In the genomic region with DNA sequence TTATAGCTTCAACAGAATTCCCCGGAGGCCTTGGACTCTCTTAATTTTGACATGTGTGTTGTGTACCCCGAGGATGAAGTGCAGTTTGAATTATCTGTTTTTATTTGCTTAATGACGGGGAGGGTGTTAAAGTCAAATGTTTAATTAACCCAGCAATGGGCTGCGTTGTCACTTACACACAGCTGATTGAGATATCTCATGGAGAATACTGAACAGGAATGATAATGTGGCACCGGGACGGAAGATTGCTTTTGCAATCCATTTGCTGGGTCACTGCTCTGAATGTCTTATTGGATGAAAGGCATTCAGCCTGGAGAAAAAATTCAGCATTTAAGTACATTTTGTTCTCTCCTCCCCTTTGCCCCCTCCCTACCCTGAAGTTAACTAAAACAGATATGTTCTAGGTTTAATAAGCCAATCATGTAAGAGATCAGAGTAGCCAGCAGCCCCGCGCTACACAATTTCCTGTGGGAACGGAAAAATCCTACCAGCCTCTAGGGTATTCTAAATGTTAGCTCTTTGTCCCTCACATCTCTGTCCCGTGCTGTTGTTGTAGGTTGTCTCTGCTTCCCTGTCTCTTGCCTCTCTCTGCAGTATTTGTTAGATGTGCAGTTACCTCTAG, we compare ENCODE assay signal across 17 mouse cellular contexts.
DNase-seq lines count a peak whose midpoint lies in the region; ATAC-seq and TF ChIP-seq lines count a peak whose summit lies in the region.
"Had no signal": no experiment of that assay in that cellular context is flagged by ENCODE, and none has a peak within 500 bp of the region (broad histone marks: within the 10 kb centered on the region; RNA-seq: fewer than 3 reads in every experiment).

No protein-coding gene starts in this region.

- DNase-seq in kidney, adult 2 months: peak; percentile 23
- DNase-seq in heart, adult 8-10 months (ENCODE audit: low spot score): peak; percentile 63
- peak; percentile 91 for DNase-seq in lung, postnatal 0 days (ENCODE audit: low spot score)
- DNase-seq in cerebellum, adult 11 months: no peak
- no peak for DNase-seq in adrenal gland, adult (ENCODE audit: inconsistent age in 2 of 2, low spot score in 1 of 2)
- DNase-seq: adrenal gland, postnatal 25 days; cerebellum, adult 8-10 months; forebrain, postnatal 0 days; kidney, postnatal 4 days; lung, embryonic 14.5 days; right cerebral cortex, postnatal 14 days had no signal

- TF ChIP-seq EP300 in lung, postnatal 0 days (IDR thresholded peaks at IDR 0.05): peak; percentile 59

- no peak overlapping the region for H3K4me2 ChIP-seq in kidney, embryonic 15.5 days
- H3K4me2 ChIP-seq in heart, embryonic 16.5 days (ENCODE audit: low read depth, low read length): no peak overlapping the region
- H3K4me2 ChIP-seq in lung, postnatal 0 days (replicated peaks; ENCODE audit: low read depth, low read length): no peak overlapping the region
- no peak overlapping the region for H3K4me2 ChIP-seq in intestine, embryonic 15.5 days (replicated peaks)
- H3K4me2 ChIP-seq: embryonic facial prominence, embryonic 12.5 days; lung, embryonic 14.5 days had no signal

- H3K27ac ChIP-seq in kidney, adult 2 months (ENCODE audit: insufficient read depth, low read depth, low read length): no peak overlapping the region
- no peak overlapping the region for H3K27ac ChIP-seq in kidney, embryonic 15.5 days
- peak overlapping the region; percentile 66 for H3K27ac ChIP-seq in heart, embryonic 16.5 days (ENCODE audit: low read length)
- H3K27ac ChIP-seq in lung, postnatal 0 days (ENCODE audit: low read length): peak overlapping the region; percentile 52
- H3K27ac ChIP-seq in intestine, embryonic 15.5 days: no peak overlapping the region
- H3K27ac ChIP-seq: embryonic facial prominence, embryonic 12.5 days had no signal

- WGBS in kidney, adult 2 months: 52% methylated on average over 10 of the region's 10 CpGs
- WGBS in kidney, embryonic 15.5 days: 57% methylated on average over 10 of the region's 10 CpGs
- WGBS in heart, embryonic 16.5 days: 50% methylated on average over 10 of the region's 10 CpGs
- 47% methylated on average over 10 of the region's 10 CpGs for WGBS in lung, postnatal 0 days
- 55% methylated on average over 10 of the region's 10 CpGs for WGBS in intestine, embryonic 15.5 days

- no peaks in the 10 kb centered on the region for H3K36me3 ChIP-seq in kidney, adult 2 months (ENCODE audit: control insufficient read depth, insufficient read depth, low read length)
- no peaks in the 10 kb centered on the region for H3K36me3 ChIP-seq in kidney, embryonic 15.5 days
- no peaks in the 10 kb centered on the region for H3K36me3 ChIP-seq in heart, embryonic 16.5 days (ENCODE audit: control insufficient read depth, insufficient read depth)
- no peaks in the 10 kb centered on the region for H3K36me3 ChIP-seq in lung, postnatal 0 days (ENCODE audit: insufficient read depth, low read length)
- no peaks in the 10 kb centered on the region for H3K36me3 ChIP-seq in intestine, embryonic 15.5 days
- H3K36me3 ChIP-seq: embryonic facial prominence, embryonic 12.5 days had no signal

- H3K4me3 ChIP-seq in kidney, adult 2 months (ENCODE audit: insufficient read depth, low read depth, low read length): no peak overlapping the region
- no peak overlapping the region for H3K4me3 ChIP-seq in kidney, embryonic 15.5 days (replicated peaks)
- H3K4me3 ChIP-seq in heart, embryonic 16.5 days (ENCODE audit: low read length): no peak overlapping the region
- H3K4me3 ChIP-seq in lung, postnatal 0 days (ENCODE audit: low read depth, low read length): no peak overlapping the region
- H3K4me3 ChIP-seq in intestine, embryonic 15.5 days (replicated peaks): no peak overlapping the region
- H3K4me3 ChIP-seq: embryonic facial prominence, embryonic 12.5 days; myocyte had no signal

- no peak for ATAC-seq in kidney, embryonic 15.5 days (replicated peaks; ENCODE audit: low FRiP score)
- ATAC-seq in heart, embryonic 16.5 days (replicated peaks; ENCODE audit: extremely low read depth, insufficient read depth, low FRiP score): peak; percentile 37; the same call in 1 of the 2 replicates
- peak; percentile 85 for ATAC-seq in lung, postnatal 0 days
- ATAC-seq in intestine, embryonic 15.5 days: no peak
- ATAC-seq: forebrain, postnatal 0 days had no signal

- TF ChIP-seq POLR2A in kidney, adult 2 months (IDR thresholded peaks at IDR 0.05; ENCODE audit: low read depth, low read length): no peak

- H3K9me3 ChIP-seq in kidney, embryonic 15.5 days (replicated peaks): no peaks in the 10 kb centered on the region
- no peaks in the 10 kb centered on the region for H3K9me3 ChIP-seq in heart, embryonic 16.5 days (replicated peaks; ENCODE audit: control insufficient read depth, low read length)
- no peaks in the 10 kb centered on the region for H3K9me3 ChIP-seq in lung, postnatal 0 days (ENCODE audit: low read length)
- H3K9me3 ChIP-seq in intestine, embryonic 15.5 days: no peaks in the 10 kb centered on the region
- H3K9me3 ChIP-seq: embryonic facial prominence, embryonic 12.5 days had no signal

- no peaks in the 10 kb centered on the region for H3K27me3 ChIP-seq in kidney, adult 2 months (replicated peaks; ENCODE audit: control insufficient read depth, insufficient read depth, low read length)
- no peaks in the 10 kb centered on the region for H3K27me3 ChIP-seq in kidney, embryonic 15.5 days
- H3K27me3 ChIP-seq in heart, embryonic 16.5 days (ENCODE audit: control insufficient read depth, insufficient read depth, low read length): no peaks in the 10 kb centered on the region
- no peaks in the 10 kb centered on the region for H3K27me3 ChIP-seq in lung, postnatal 0 days (replicated peaks; ENCODE audit: insufficient read depth, low read length)
- no peaks in the 10 kb centered on the region for H3K27me3 ChIP-seq in intestine, embryonic 15.5 days (replicated peaks)
- H3K27me3 ChIP-seq: CH12.LX; embryonic facial prominence, embryonic 12.5 days had no signal

- H3K4me1 ChIP-seq in kidney, adult 2 months (ENCODE audit: control insufficient read depth, insufficient read depth, low read length): 0 out of 2 replicates have a peak, but pooled peaks cover 4% of the 10 kb centered on the region
- peaks cover 7% of the 10 kb centered on the region; the same call in 1 of the 2 replicates for H3K4me1 ChIP-seq in kidney, embryonic 15.5 days
- peaks cover 19% of the 10 kb centered on the region for H3K4me1 ChIP-seq in heart, embryonic 16.5 days (ENCODE audit: control insufficient read depth, insufficient read depth, low read length)
- H3K4me1 ChIP-seq in lung, postnatal 0 days (ENCODE audit: insufficient read depth, low read depth, low read length): no peaks in the 10 kb centered on the region
- no peaks in the 10 kb centered on the region for H3K4me1 ChIP-seq in intestine, embryonic 15.5 days (replicated peaks)

- H3K9ac ChIP-seq in kidney, embryonic 15.5 days: no peak overlapping the region
- peak overlapping the region; percentile 38; the same call in 1 of the 2 replicates for H3K9ac ChIP-seq in heart, embryonic 16.5 days (ENCODE audit: low read length)
- no peak overlapping the region for H3K9ac ChIP-seq in lung, postnatal 0 days (replicated peaks; ENCODE audit: low read depth)
- no peak overlapping the region for H3K9ac ChIP-seq in intestine, embryonic 15.5 days
- H3K9ac ChIP-seq: embryonic facial prominence, embryonic 12.5 days; forebrain, postnatal 0 days; lung, embryonic 14.5 days had no signal

- TF ChIP-seq CTCF in kidney, adult 2 months (conservative IDR thresholded peaks at IDR 0.05; ENCODE audit: insufficient read depth, insufficient read length, low read depth, low read length): no peak
- no peak for TF ChIP-seq CTCF in lung, postnatal 0 days (IDR thresholded peaks at IDR 0.05)

Comparison
In these comparisons a context has a peak if more than half of its experiments do, and no peak if none do; other contexts are left out.
1. DNase-seq: peak in kidney, adult 2 months (single experiment), heart, adult 8-10 months (single experiment) and lung, postnatal 0 days (single experiment); none in cerebellum, adult 11 months (single experiment) and adrenal gland, adult (0 of 2).
2. H3K27ac ChIP-seq: peak in heart, embryonic 16.5 days (single experiment) and lung, postnatal 0 days (single experiment); none in kidney, adult 2 months (single experiment), kidney, embryonic 15.5 days (single experiment) and intestine, embryonic 15.5 days (single experiment).
3. ATAC-seq: peak in heart, embryonic 16.5 days (single experiment) and lung, postnatal 0 days (single experiment); none in kidney, embryonic 15.5 days (single experiment) and intestine, embryonic 15.5 days (single experiment).